Mouse (Mus musculus) kidney, adult 2 months (tissue): Measurements from ENCODE around the gene Gm5447.

ENCODE experiments used
- CTCF ChIP-seq: fragments of 200-500 bp; conservative IDR thresholded peaks from 2 replicates; pipeline ENCODE4 v1.5.1; 2011; ENCODE audit warnings: low read depth, mild to moderate bottlenecking, control low read depth, low read length, moderate library complexity, mixed read lengths; ENCODE audit not compliant: insufficient read depth, insufficient read length
- POLR2A ChIP-seq: fragments of 200-500 bp; IDR thresholded peaks from one replicate; pipeline ENCODE4 v1.6.1; 2011; ENCODE audit warnings: low read depth, low read length, control low read depth

DNA sequence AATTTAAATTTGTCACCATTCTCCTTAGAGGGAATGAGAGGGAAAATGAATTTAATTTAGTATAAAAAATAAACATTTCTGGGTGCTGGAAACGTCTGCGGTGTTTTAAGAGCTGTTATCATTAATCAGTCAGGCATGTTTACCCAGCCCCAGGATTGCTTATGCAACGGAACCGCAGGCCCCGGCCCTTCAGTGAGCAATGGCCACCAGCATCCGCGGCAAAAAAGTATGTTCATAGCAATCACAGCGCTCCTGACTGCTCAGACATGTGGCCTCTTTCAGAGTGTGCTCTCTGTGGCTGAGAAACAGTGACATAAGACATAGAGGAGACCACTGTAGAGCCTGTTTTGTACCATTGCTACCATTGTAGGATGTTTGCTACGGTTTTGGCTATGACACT is 16.2 kb downstream of the Gm5447 start:
- TF ChIP-seq POLR2A (no peak), CTCF (no peak)
